10 mouse cellular contexts compared by ENCODE assay signal in the genomic region with DNA sequence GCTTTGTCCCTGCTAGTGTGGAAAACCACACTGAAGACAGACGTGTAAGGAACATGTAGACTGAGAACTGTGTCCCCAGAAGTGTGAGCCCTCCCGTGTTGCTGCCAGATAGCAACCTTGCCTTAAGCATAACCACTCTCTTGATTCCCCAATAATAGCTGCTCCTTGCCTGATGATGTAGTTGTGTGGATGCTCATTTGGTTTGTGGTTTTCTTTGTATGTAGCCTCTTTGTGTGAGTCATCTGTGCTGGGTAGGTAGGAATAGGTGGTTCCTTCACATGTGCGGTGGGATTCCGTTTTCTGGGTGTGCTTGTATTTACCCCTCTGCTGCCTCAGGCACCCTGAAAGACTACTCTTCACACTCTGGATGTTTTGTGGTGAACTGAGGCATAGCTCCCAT.
"Had no signal": no experiment of that assay in that cellular context is flagged by ENCODE, and none has a peak within 500 bp of the region (broad histone marks: within the 10 kb centered on the region; RNA-seq: fewer than 3 reads in every experiment).

No protein-coding gene starts in this region.

- H3K27ac ChIP-seq: kidney, embryonic 15.5 days; limb, embryonic 13.5 days; liver, embryonic 14.5 days; midbrain, embryonic 12.5 days had no signal

- H3K36me3 ChIP-seq: limb, embryonic 13.5 days; midbrain, embryonic 12.5 days; neural tube, embryonic 15.5 days had no signal

- H3K27me3 ChIP-seq: kidney, embryonic 15.5 days; limb, embryonic 13.5 days; midbrain, embryonic 12.5 days; neural tube, embryonic 15.5 days had no signal

- DNase-seq: kidney, postnatal 14 days; left cerebral cortex, postnatal 4 days; lung, adult 18-20 months; spleen, adult 18-20 months; thymus, postnatal 36 days had no signal

- H3K4me3 ChIP-seq: kidney, embryonic 15.5 days; limb, embryonic 13.5 days; midbrain, embryonic 12.5 days; neural tube, embryonic 15.5 days had no signal
